Mouse (Mus musculus): ENCODE measurements at regions not wholly inside any gene's neighbourhood (a gene's known extent, or its start where the extent isn't known, plus 50 kb on each side); places are given as distances from the start of the nearest gene placed in this dataset.

DNA sequence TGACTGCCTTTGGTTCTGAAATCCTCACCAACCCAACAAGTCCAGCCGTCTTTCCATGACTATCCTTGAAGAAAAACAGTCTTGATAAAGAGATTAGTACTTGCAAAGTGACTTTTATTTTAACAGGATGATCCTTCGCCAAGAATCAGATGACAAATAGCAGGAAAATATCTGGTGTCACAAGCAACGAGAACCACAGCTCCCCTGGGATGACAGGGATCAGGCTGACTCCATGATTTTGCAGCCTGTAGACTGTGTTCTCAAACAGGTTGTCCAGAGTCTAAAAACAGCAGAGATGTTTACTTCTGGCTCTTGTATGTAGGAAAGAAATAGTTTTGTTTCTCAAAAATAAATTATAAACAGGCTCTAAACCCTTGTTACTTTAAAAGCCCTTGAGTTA lies 63.3 kb downstream of the Tmem18 start:
- no peak for DNase-seq

- peak; percentile 67 to 73 for DNase-seq
These were observed 67.3 kb downstream of the Tmem18 start for GRCm38 (mm10) chr12:30651506-30651905.

DNA sequence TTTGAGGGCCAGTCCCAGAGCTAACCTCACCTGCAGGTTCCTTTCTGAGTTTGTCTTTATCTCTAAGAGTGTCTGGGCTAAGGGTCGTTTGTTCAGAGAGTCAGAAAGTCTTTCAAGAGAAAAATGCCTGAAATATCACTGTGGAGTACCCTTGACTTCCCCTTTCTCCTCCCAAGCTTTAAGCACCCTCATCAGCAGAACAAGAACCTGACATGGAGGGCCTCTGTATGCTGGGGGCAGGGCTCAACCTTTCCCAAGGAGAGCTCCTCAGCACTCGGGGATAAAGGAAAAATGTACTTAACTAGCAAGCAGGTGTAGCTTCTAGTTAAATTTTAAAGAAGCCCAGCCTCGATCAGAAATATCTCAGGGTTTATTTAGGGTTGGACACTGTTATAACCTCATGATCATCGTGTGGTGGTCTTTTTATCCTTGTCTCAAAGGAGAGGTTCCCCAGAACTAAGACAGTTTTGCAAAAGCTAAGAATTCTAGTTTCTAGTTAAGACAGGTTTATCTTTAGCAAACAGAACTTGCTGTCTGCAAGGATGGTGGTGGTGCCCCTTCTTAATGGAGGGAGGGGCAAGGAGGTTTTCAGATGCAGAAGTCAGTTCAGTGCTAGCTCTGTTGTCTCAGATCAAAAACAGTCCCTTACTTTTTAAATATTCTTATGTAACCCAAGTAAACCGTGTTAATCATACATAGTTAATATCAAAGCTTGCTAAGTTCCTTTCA lies 70.3 kb downstream of the Tmem18 start:
- DNase-seq = no peak

DNA sequence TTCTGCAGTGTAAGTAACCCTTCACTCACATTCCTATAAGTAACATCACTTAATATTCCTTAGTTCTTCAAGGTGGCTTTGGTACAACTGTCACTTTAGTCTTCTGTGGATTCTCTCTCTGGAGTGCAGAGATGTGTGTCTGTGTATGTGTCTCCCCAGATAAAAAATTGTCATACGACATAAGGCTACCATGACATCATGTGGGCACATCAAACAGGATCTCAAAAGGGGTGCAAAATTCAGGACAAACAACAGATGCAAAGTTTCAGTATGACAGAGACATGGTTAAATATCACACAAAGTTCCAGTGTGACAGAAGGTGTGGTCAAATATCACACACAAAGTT lies 70.8 kb downstream of the Tmem18 start:
- no peak for DNase-seq

DNA sequence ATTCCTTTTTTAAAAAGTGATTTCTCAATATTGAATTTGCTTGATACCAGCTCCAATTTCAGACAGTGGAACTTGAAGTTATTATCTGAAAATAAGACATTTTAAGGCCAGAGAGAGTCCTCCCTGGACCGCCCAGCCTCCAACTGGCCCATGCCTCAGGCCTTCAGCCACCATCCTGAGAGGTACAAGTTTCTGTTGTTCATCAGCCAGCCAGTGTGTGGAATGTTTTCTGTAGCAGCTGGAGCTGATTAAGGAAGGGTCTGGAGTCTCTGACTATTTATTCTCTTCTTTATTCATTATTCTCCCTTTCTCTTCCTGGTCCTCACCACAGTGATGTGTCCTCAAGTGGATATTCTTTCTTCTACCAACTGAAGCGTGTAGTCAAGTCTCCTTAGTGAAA lies 94.6 kb downstream of the Tmem18 start:
- DNase-seq = no peak

DNA sequence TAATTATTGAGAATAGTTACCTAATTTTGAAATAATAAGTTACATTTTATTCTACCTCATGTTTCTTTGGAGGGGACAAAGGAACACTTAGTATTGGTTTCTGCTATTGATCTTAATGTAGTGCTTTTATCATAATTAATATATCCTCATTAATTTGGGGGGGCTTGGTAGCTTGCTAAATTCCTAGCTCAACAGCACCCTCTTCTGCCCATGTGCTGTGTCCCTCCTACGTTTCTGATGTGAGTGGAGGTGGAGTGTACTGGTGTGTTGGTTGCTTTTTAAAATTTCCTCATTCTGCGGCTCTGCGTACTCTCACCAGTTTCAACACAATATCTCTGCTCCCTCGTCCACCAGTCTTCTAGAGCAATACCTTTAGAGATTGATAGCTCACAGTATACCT lies 105.8 kb downstream of the Tmem18 start:
- peak; percentile 15 to 26 for DNase-seq

- DNase-seq = no peak
These were observed 109.3 kb downstream of the Tmem18 start for GRCm38 (mm10) chr12:30693540-30693939.

- DNase-seq = no peak
These were observed 114.0 kb downstream of the Tmem18 start for GRCm38 (mm10) chr12:30698256-30698655.

DNA sequence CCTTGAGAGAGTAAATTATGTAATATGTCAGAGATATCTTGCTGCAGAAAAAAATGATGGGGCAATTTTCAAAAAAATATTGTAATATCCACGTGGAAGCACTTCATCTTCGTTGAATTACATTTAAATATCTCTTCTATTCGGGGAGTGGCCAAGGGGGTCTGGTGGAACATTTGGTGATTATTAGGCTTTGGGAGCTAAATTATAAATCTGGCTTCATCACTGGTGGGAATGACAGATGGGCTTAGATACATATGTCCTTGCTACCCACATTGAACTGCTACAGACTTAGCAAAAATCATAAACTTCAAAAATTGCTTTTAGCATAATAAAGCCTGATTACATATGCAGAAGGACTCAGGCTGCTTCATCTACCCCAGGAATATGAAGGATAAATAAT lies 119.5 kb downstream of the Tmem18 start:
- DNase-seq = no peak

DNA sequence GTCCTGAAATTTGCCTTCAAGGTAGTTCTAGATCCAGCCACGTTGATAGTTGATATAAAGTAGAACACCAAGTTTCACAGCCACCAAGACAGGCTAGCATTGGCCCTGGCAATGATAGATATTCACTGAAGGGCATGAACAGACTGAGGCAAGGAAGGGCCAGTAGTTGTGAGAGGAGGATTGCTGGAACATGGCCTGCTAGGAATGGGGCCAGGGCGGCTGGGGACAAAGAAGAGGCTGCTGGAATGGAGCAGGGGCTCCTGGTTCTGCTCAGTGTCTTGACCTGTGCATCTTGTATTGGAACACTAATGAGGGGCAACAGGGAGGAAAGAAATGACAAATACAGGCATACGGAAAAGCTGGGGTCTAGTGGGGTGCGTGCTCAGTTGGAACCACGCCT lies 123.0 kb downstream of the Tmem18 start:
- peak; percentile 65 to 79 for DNase-seq

- no peak for DNase-seq
These were observed 124.5 kb downstream of the Tmem18 start for GRCm38 (mm10) chr12:30708635-30709181.

DNA sequence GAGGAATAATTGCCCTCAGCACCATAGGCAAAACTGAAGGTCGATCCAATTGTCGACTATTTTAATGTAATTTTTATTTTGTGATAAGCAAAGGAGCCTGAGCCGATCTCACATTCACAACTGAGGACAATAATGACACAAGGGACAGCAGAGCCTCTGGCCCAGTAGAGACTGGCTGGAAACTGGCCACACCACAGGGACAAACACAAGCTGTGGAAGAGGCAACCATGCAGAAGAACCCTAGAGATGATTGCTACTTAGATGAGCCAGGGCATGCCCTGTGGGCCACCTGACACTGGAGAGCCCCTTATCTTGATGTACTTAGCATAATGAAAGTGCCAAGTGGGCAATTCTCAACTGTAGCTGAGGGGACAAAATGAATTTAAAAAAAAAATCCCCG lies 126.3 kb downstream of the Tmem18 start:
- peak; percentile 79 to 85 for DNase-seq

DNA sequence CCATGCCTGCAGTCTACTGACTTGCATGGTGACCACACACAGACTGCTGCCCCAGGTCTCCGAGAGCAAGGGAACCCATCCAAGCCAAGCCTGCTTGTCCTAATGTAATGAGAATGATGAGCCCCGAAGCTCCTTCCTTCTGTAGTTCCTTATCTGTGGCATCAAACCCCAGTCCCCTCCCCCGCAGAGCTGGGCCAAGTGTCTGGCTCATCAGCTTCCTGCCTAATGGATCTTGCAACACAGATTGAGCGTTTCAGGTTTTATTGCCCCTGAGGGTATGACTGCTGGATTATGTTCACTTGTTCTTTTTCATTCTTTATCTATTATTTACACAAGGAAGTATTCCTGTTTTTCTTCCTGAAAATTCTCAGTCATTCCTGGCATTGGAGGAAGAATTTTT lies 142.5 kb downstream of the Tmem18 start:
- DNase-seq = peak; percentile 16 to 32

- DNase-seq = peak in 1 of 2 experiments; percentile 5
These were observed 145.2 kb downstream of the Tmem18 start for GRCm38 (mm10) chr12:30729437-30729836.

DNA sequence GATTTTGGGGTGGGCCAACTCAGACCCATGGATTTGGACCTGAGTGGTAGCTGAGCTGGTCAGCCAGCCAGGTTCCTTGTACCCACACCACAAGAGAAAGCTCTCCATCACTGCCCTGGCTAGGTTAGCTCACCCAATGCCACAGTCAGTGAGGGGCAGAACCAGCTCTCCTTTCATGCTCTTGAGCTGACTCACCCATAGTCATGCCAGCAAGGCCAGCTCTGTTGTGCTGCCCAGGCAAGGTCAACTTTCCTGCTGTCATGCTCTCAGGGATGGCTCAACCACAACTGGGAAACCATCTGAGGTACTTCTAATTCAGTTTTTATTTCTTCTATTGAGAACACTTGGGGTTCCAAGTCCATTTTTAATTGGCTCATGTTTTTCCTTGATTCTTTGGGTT lies 116.5 kb upstream of the Alkal2 start:
- no peak for DNase-seq

DNA sequence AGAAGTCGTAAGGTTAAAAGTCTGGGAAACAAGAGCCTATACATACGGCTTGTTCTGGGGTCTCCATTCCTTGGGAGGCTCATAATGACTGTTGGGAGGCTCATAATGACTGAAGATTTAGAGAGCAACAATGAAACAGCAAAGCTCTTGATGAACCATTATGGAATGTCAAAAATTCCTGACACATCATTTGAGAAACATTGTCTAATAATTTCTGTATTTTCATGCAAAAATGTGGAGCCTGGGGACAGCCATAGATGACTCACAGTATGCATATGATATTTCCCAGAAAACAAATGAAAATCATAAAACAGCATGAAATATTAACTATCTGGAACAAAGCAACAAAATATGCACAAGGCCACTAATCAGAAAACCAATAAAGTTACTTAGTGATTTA lies 90.8 kb upstream of the Alkal2 start:
- no peak for DNase-seq

- DNase-seq = no peak
These were observed 68.0 kb upstream of the Alkal2 start for GRCm38 (mm10) chr12:30816096-30816495.

DNA sequence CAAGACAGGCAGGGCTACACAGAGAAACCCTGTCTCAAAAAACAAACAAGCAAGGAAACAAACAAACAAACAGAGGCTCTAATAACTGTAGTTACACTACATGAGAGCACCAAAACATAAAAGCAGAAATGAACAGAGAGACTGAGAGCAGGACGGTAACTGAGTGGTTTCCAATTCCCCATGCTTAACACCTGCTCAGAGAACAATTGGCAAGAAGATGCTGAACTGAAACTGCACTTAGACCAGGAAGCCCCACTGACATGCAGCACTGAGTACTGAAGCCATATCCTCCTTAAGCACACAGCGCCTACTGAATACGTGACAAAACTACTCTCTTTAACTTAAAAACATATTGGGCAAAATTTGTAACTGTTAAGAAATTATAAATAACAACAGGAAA lies 52.7 kb upstream of the Alkal2 start:
- no peak for DNase-seq

Data from cerebellum, postnatal 10 days (tissue).